ENCODE assay signal across 21 mouse cellular contexts in the genomic region with DNA sequence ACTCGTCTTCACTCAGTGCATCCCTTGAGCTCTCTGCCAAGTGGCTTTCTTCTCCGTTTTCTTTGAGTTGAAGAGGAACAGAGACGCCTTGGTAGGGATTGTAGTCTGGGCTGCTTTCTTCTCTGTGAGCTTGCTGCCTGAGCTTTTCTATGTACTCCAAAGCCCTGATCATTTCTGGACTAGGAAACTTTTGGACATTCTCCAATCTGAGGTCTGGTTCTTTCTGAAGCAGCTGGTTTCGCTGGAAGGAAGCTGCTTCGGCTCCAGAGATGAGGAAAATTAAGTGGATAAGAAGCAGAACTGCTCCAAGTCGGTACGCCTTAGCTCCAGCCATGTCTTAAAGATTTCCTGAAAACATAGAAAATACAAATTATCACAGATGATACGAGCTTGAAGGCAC. TPM values are rescaled to one million over a fixed set of nuclear protein-coding genes. Genes with fewer than 3 reads are reported as not detected.
"Had no signal": no experiment of that assay in that cellular context is flagged by ENCODE, and none has a peak within 500 bp of the region (broad histone marks: within the 10 kb centered on the region; RNA-seq: fewer than 3 reads in every experiment).

No protein-coding gene starts in this region.

- H3K4me3 ChIP-seq: limb, embryonic 12.5 days; limb, embryonic 15.5 days; megakaryocyte, embryonic 14.5 days; midbrain, embryonic 10.5 days; midbrain, embryonic 13.5 days; neural tube, embryonic 12.5 days; neural tube, embryonic 15.5 days had no signal

- H3K4me2 ChIP-seq: limb, embryonic 12.5 days; limb, embryonic 15.5 days; liver, embryonic 11.5 days; lung, embryonic 14.5 days; midbrain, embryonic 13.5 days; neural tube, embryonic 12.5 days; neural tube, embryonic 15.5 days had no signal

- H3K36me3 ChIP-seq: limb, embryonic 12.5 days; limb, embryonic 15.5 days; midbrain, embryonic 10.5 days; midbrain, embryonic 13.5 days; neural tube, embryonic 12.5 days had no signal

- H3K27ac ChIP-seq: limb, embryonic 12.5 days; limb, embryonic 15.5 days; liver, embryonic 14.5 days; macrophage; midbrain, embryonic 10.5 days; midbrain, embryonic 13.5 days; neural tube, embryonic 12.5 days; neural tube, embryonic 15.5 days; stomach, postnatal 0 days had no signal

- H3K9me3 ChIP-seq: limb, embryonic 12.5 days; limb, embryonic 15.5 days; midbrain, embryonic 10.5 days; midbrain, embryonic 13.5 days; neural tube, embryonic 12.5 days; neural tube, embryonic 15.5 days had no signal

- ATAC-seq: liver, postnatal 0 days; lung, postnatal 0 days; midbrain, embryonic 13.5 days had no signal

- DNase-seq: kidney, postnatal 14 days; kidney, postnatal 4 days; left cerebral cortex, postnatal 4 days; liver, postnatal 0 days; lung, embryonic 14.5 days; right cerebral cortex, adult 18-20 months; right cerebral cortex, postnatal 14 days; right cerebral cortex, postnatal 4 days; thymus, postnatal 25 days had no signal

- H3K27me3 ChIP-seq: limb, embryonic 12.5 days; limb, embryonic 15.5 days; megakaryocyte, embryonic 14.5 days; midbrain, embryonic 13.5 days; neural tube, embryonic 12.5 days; neural tube, embryonic 15.5 days had no signal

- H3K4me1 ChIP-seq: limb, embryonic 12.5 days; limb, embryonic 15.5 days; megakaryocyte, embryonic 14.5 days; neural tube, embryonic 12.5 days; neural tube, embryonic 15.5 days had no signal

- H3K9ac ChIP-seq: limb, embryonic 12.5 days; limb, embryonic 15.5 days; liver, embryonic 14.5 days; liver, postnatal 0 days; lung, embryonic 14.5 days; midbrain, embryonic 13.5 days; neural tube, embryonic 12.5 days; neural tube, embryonic 15.5 days had no signal

RNA-seq across cellular contexts. Expression of a gene that starts 3.2 kb away (rescaled TPM):
- polyA plus RNA-seq: macrophage had no signal
